Mouse (Mus musculus) intestine, embryonic 16.5 days (tissue): ENCODE results near the gene 2310011J03Rik. TPM values are rescaled to one million over a fixed set of nuclear protein-coding genes. Genes with fewer than 3 reads are reported as not detected.
"Not testable (repeated sequence)": the region's sequence is repeated elsewhere in the genome, so short reads cannot be mapped to it uniquely, and the experiment has no call there.

Source experiments
- ATAC-seq: fragments of 200-750 bp; cut with Nextera tagmentation; 2 replicates; pipeline ENCODE4 v1.8.0; 2017; ENCODE audit warnings: moderate TSS enrichment, moderate library complexity
- H3K27ac ChIP-seq: fragments of 300-500 bp; sonication (generic); 2 replicates; pipeline ENCODE4 v1.5.1; 2014; ENCODE audit warnings: mild to moderate bottlenecking, low read length
- H3K27me3 ChIP-seq: fragments of 300-500 bp; sonication (generic); replicated peaks from 2 replicates; pipeline ENCODE4 v1.6.1; 2014; ENCODE audit warnings: low read length, control low read depth, mixed read lengths; ENCODE audit not compliant: control insufficient read depth, insufficient read depth
- H3K36me3 ChIP-seq: fragments of 300-500 bp; sonication (generic); 2 replicates; pipeline ENCODE4 v1.6.1; 2014; ENCODE audit warnings: low read length, control low read depth; ENCODE audit not compliant: control insufficient read depth, insufficient read depth
- H3K4me1 ChIP-seq: fragments of 300-500 bp; sonication (generic); 2 replicates; pipeline ENCODE4 v1.6.1; 2014; ENCODE audit warnings: low read length, control low read depth, mixed read lengths; ENCODE audit not compliant: control insufficient read depth, insufficient read depth
- H3K4me2 ChIP-seq: fragments of 300-500 bp; sonication (generic); 2 replicates; pipeline ENCODE4 v1.6.1; 2014; ENCODE audit warnings: low read depth, low read length, control low read depth
- H3K4me3 ChIP-seq: fragments of 300-500 bp; sonication (generic); 2 replicates; pipeline ENCODE4 v1.5.1; 2014; ENCODE audit warnings: mild to moderate bottlenecking, low read length
- H3K9ac ChIP-seq: fragments of 300-500 bp; sonication (generic); 2 replicates; pipeline ENCODE4 v1.6.1; 2014; ENCODE audit warnings: low read depth, low read length
- H3K9me3 ChIP-seq: fragments of 300-500 bp; sonication (generic); 2 replicates; pipeline ENCODE4 v1.6.1; 2016; ENCODE audit warnings: low read length, control low read depth; ENCODE audit not compliant: control insufficient read depth
- WGBS: fragments of 180-500 bp; shearing (Covaris S2); extraction: QIAGEN DNeasy Blood & Tissue Kit; methylation state at CpG from one replicate; pipeline ENCODE4 v1.1.7; 2014; 5-methylcytosine and 5-hydroxymethylcytosine counted together
- polyA plus RNA-seq: library from polyadenylated mRNA; unstranded; fragments of >200 nt; fragmentation: Nextera tagmentation; extraction: Ambion mirVana; gene quantifications from 2 replicates; pipeline ENCODE4 v1.2.1, GENCODE M21; 2015

Gene 2310011J03Rik
- polyA plus RNA-seq, 1 experiment from 2014 or later = 64.3 TPM

GRCm38 (mm10) chr10:80355431-80355830 is 35.1 kb upstream of the 2310011J03Rik start:
- no peak for ATAC-seq
- peaks cover 14% of the 10 kb centered on the region for H3K4me1 ChIP-seq
- H3K9me3 ChIP-seq = no peaks in the 10 kb centered on the region
- no peak overlapping the region for H3K27ac ChIP-seq
- H3K36me3 ChIP-seq = no peaks in the 10 kb centered on the region
- H3K4me2 ChIP-seq = no peak overlapping the region
- 13% methylated on average over 9 of the region's 9 CpGs for WGBS
- H3K4me3 ChIP-seq = no peak overlapping the region
- peaks cover 41% of the 10 kb centered on the region for H3K27me3 ChIP-seq
- no peak overlapping the region for H3K9ac ChIP-seq

GRCm38 (mm10) chr10:80352727-80353126 is 32.4 kb upstream of the 2310011J03Rik start:
- H3K9me3 ChIP-seq = no peaks in the 10 kb centered on the region
- H3K27me3 ChIP-seq = peaks cover 32% of the 10 kb centered on the region
- H3K4me1 ChIP-seq = peaks cover 24% of the 10 kb centered on the region
- 69% methylated on average over 8 of the region's 8 CpGs for WGBS
- no peak overlapping the region for H3K4me2 ChIP-seq
- no peak for ATAC-seq
- no peak overlapping the region for H3K9ac ChIP-seq
- no peak overlapping the region for H3K4me3 ChIP-seq
- H3K36me3 ChIP-seq = no peaks in the 10 kb centered on the region
- H3K27ac ChIP-seq = no peak overlapping the region

- WGBS = 22% methylated on average over 11 of the region's 11 CpGs
- Histone ChIP-seq H3K4me1 (peaks cover 26% of the 10 kb centered on the region), H3K27me3 (peaks cover 24% of the 10 kb centered on the region), H3K9me3 (no peaks in the 10 kb centered on the region), H3K27ac (no peak overlapping the region), H3K9ac (no peak overlapping the region), H3K36me3 (no peaks in the 10 kb centered on the region), H3K4me3 (no peak overlapping the region), H3K4me2 (no peak overlapping the region)
- 0 out of 2 replicates have a peak, but pooled peaks have one; percentile 12 for ATAC-seq
Observed at GRCm38 (mm10) chr10:80351896-80352295, 31.6 kb upstream of the 2310011J03Rik start.

GRCm38 (mm10) chr10:80350292-80350691 is 30.0 kb upstream of the 2310011J03Rik start:
- 9% methylated on average over 7 of the region's 7 CpGs for WGBS
- H3K9me3 ChIP-seq = no peaks in the 10 kb centered on the region
- peak; percentile 77 for ATAC-seq
- peaks cover 13% of the 10 kb centered on the region for H3K27me3 ChIP-seq
- no peak overlapping the region for H3K4me3 ChIP-seq
- H3K27ac ChIP-seq = no peak overlapping the region
- no peak overlapping the region for H3K9ac ChIP-seq
- H3K4me1 ChIP-seq = peaks cover 24% of the 10 kb centered on the region
- no peaks in the 10 kb centered on the region for H3K36me3 ChIP-seq
- H3K4me2 ChIP-seq = no peak overlapping the region

DNA sequence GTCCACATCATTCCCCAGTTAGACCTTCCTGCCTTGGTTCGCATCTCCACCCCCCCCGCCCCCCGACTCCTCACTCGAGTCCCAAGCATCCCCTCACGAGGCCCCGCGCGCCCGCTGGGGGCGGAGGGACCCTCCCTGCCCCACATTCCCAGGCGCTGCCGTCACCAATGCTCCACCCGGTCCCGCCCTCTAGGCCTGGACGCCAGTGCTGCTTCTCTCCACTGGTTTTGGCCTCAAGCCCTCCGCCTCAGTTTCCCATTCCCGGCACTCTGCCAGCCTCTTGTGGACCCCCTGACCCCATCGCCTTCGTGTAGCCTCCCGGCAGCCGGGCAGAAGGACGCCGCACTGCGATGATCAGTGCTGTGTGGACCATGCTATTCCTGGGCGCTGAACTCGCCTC is 28.6 kb upstream of the 2310011J03Rik start:
- H3K4me2 ChIP-seq = peak overlapping the region; percentile 68

DNA sequence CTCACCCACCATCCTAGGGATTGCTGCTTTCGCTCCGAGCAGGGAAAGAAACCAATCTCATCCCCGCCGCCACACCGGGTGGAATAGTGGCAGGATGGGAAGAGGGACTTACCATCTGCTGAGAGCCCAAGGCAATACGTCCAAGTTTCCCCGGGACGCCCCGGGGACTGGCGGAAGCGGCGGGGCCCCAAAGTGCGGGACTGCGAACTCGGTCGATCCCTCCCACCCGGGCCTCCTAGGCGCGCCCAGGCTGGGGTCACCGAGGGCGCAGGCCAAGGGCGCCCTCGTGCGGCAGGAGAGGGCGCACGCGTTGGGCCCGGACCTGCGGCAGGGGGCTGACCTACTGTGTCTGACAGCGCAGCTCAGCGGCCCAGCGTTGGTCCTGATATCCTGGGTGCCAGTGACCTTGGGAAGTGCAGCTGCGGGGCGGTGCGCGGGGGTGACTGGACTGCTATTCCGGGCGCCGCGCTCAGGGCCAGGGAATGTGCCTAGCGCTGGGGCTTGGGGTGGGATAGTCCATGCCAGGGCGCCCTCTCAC is 28.0 kb upstream of the 2310011J03Rik start, which contains the start of gene Adamtsl5:
Adamtsl5 (minus strand) TSS at position 169 of the 538 bp plus-strand sequence.
- peaks cover 41% of the 10 kb centered on the region for H3K4me1 ChIP-seq
- 1% methylated on average over 42 of the region's 42 CpGs for WGBS
- H3K27ac ChIP-seq = peak within 1 kb of the TSS; percentile 33; the same call in 1 of the 2 replicates
- no peaks in the 10 kb centered on the region for H3K36me3 ChIP-seq
- H3K27me3 ChIP-seq = peaks cover 15% of the 10 kb centered on the region
- peak within 1 kb of the TSS; percentile 73 for H3K9ac ChIP-seq
- peak; percentile 48 for ATAC-seq
- peak within 1 kb of the TSS; percentile 68 for H3K4me2 ChIP-seq
- peak within 1 kb of the TSS; percentile 57 for H3K4me3 ChIP-seq
- no peaks in the 10 kb centered on the region for H3K9me3 ChIP-seq

More for the DNA sequence above, 28.6 kb upstream of the 2310011J03Rik start:
- Histone ChIP-seq H3K4me1 (peaks cover 35% of the 10 kb centered on the region), H3K4me3 (peak overlapping the region; percentile 57), H3K27ac (no peak overlapping the region), H3K9ac (peak overlapping the region; percentile 73), H3K36me3 (no peaks in the 10 kb centered on the region), H3K9me3 (no peaks in the 10 kb centered on the region), H3K27me3 (peaks cover 15% of the 10 kb centered on the region)
- 19% methylated on average over 26 of the region's 26 CpGs for WGBS
- ATAC-seq = no peak

DNA sequence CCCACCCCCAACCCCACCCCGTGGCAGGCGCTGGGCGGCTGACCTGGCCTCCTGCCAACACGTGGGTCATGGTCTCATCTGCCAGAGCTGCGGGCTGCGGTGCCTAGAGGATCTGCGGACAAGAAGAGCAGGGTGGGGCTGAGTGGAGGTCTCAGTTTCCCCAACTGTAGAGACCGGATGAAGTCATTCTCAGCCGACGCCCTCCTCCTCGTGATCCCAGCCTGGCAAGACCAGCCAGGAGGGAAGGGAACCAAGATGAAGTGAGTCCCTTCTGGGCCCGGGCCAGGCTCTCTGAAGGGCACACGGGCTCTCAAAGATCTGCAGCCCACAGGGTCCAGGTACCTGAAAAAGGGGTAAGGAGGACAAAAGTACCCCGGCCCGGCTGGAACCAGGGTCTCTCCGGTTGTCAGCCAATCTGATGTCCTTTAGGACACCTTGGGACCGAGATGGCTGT is 27.2 kb upstream of the 2310011J03Rik start:
- WGBS = 14% methylated on average over 17 of the region's 17 CpGs
- no peak overlapping the region; the same call in 1 of the 2 replicates for H3K27ac ChIP-seq

DNA sequence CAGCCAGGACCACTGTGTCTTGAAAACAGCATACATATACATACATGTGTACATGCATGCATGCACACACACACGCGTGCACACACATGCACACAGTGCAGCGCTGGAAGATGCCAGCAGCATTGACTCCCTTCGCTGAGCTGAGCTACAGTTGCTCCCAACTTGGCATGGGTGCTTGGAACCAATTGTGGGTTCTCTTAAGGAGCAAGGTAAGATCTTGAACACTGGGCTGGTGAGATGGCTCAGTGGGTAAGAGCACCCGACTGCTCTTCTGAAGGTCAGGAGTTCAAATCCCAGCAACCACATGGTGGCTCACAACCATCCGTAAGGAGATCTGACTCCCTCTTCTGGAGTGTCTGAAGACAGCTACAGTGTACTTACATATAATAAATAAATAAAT is 25.6 kb upstream of the 2310011J03Rik start:
- not testable (repeated sequence) for H3K36me3 ChIP-seq, H3K4me2 ChIP-seq, H3K27ac ChIP-seq, H3K9ac ChIP-seq, ATAC-seq, H3K4me3 ChIP-seq, H3K9me3 ChIP-seq
- WGBS = 80% methylated on average over 5 of the region's 6 CpGs
- H3K4me1 ChIP-seq = peaks cover 64% of the 10 kb centered on the region
- peaks cover 34% of the 10 kb centered on the region for H3K27me3 ChIP-seq

More for the DNA sequence above, 27.2 kb upstream of the 2310011J03Rik start:
- Histone ChIP-seq H3K27me3 (peaks cover 18% of the 10 kb centered on the region), H3K9me3 (no peaks in the 10 kb centered on the region), H3K9ac (peak overlapping the region; percentile 73), H3K4me1 (peaks cover 49% of the 10 kb centered on the region), H3K4me2 (peak overlapping the region; percentile 68), H3K4me3 (peak overlapping the region; percentile 57), H3K36me3 (no peaks in the 10 kb centered on the region)
- ATAC-seq = no peak

DNA sequence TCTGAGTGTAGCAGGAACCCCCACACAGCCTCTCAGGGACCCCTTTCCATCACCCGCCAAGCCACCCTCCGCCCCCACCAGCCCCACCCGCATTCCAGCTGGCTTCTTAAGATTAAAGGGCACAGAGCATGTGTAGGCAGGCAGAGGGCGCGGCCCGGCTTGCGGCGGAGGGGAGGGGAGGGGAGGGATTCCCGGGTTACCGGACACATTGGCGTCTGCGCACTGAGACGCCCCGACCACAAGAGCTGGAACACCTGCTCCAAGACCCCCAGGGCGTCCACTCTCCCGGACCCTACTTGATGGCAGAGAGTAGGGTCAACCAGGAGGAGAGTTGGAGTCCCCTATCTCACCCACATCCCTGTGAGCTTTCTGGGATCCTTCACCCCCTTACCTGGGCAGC is 24.8 kb upstream of the 2310011J03Rik start:
- H3K9ac ChIP-seq = peak overlapping the region; percentile 42
- H3K4me2 ChIP-seq = peak overlapping the region; percentile 71
- ATAC-seq = peak; percentile 14; the same call in 1 of the 2 replicates
- H3K36me3 ChIP-seq = no peaks in the 10 kb centered on the region
- 6% methylated on average over 16 of the region's 16 CpGs for WGBS
- H3K4me1 ChIP-seq = peaks cover 64% of the 10 kb centered on the region
- peak overlapping the region; percentile 82 for H3K27ac ChIP-seq
- peaks cover 36% of the 10 kb centered on the region for H3K27me3 ChIP-seq
- H3K4me3 ChIP-seq = peak overlapping the region; percentile 31
- no peaks in the 10 kb centered on the region for H3K9me3 ChIP-seq
